Mouse (Mus musculus) layer of hippocampus, adult 18-20 months (tissue): ENCODE measurements around the gene Elk4. TPM values are rescaled to one million over a fixed set of nuclear protein-coding genes. Genes with fewer than 3 reads are reported as not detected.

Source experiments
- DNase-seq, 2 experiments: peaks; one replicate each; pipeline ENCODE4 v3.0.0; 2022; ENCODE audit warnings: low spot score in 2 of 2
- long read RNA-seq: library from polyadenylated mRNA; stranded (forward); transcript quantifications from one replicate; pipeline ENCODE4 v2.0.0, GENCODE M21; 2021
- total RNA-seq, 2 experiments: library from RNA; stranded (reverse); gene quantifications; 2 replicates each; pipeline ENCODE4 v1.2.3; 2021

Elk4 gene
- 10 to 100 TPM; 55.3 to 64.3 TPM for total RNA-seq
- long read RNA-seq, full-length matches to known transcripts = 12 of 20 reads
- long read RNA-seq, partial matches to known transcripts = 1 of 20 reads
- long read RNA-seq, other reads (novel, unspliced or antisense) = 7 of 20 reads

DNA sequence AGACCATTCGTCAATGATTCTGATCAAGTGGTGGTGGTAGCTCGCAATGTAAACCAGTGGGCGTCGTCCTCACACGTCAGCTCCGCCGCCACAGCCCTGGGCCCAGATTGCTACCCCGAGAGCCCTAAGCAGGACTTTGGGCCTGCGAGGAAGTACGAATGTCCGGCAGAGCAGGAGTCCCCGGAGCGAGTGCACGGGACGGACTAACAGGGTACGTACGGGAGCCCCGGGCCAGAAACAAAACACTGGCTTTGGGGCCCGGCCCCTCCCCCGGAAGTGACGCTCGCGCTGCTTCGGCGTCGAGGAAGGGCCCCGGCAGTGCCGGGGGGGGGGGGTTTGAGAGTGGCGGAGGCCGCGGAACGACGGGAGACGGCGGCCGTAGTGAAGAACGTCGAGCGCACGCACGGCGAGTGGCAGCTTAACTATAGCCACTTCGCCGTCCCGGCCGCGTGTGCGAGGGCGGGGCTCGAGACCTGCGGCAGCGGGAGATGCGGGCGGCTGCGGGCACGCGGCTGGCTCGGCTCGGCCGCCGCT lies at the start of gene Elk4:
Elk4 (plus strand) TSS at position 326 of the 534 bp plus-strand sequence.
- DNase-seq = peak; percentile 78 to 89

GRCm38 (mm10) chr1:131961004-131961403 lies 46.4 kb upstream of the Elk4 start:
- DNase-seq = no peak

DNA sequence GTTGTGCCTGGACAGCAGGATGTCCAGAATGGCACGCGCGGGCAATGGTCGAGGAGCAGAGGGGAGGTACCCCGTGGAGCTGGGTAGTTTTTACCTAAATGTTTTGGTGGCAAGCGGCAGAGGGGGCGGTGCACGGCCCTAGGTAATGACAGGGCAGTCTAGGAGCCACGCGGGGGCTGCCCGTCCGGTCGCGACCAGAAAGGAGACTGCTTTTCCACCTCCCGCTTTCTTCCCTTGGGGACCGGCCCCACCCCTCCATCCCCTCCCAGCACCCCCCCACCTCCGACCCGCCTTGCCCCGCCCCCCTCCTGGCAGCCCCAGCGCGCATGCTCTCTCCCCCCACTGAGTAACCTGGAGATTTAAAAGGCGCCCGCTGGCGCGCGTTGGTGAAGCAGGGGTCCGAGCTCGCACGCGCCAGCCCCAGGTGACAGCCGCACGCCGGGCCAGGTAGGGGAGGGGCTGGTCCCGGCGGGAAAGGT lies 44.8 kb upstream of the Elk4 start, which contains the start of gene Slc45a3:
Slc45a3 (plus strand) TSS at position 362 of the 479 bp plus-strand sequence.
- no peak for DNase-seq

GRCm38 (mm10) chr1:131963085-131963951 lies 44.1 kb upstream of the Elk4 start:
- no peak for DNase-seq

- no peak for DNase-seq
Measured at GRCm38 (mm10) chr1:131964100-131964499, 43.3 kb upstream of the Elk4 start.

- no peak for DNase-seq
Measured at GRCm38 (mm10) chr1:131964580-131964979, 42.8 kb upstream of the Elk4 start.

- no peak for DNase-seq
Measured at GRCm38 (mm10) chr1:131965818-131966217, 41.6 kb upstream of the Elk4 start.

DNA sequence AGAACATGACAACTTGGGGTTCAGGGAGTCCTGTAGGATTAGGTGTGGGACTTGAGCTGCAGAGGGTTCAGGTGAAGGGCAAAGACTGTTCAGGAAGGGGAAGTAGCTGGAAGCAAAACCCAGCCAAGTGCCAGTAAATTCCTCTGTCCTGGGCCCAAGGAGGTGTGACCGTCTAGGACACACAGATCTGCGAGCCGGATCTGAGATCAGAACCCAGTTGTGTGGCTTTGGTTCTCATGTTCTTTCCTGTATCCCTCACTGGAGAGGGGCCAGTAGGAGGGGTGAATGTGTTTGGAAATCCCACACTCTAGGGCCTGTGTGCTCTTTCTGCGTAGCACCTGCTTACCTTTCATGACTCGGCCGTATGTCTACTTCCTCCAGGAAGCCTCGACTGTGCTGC lies 40.1 kb upstream of the Elk4 start:
- no peak for DNase-seq

DNA sequence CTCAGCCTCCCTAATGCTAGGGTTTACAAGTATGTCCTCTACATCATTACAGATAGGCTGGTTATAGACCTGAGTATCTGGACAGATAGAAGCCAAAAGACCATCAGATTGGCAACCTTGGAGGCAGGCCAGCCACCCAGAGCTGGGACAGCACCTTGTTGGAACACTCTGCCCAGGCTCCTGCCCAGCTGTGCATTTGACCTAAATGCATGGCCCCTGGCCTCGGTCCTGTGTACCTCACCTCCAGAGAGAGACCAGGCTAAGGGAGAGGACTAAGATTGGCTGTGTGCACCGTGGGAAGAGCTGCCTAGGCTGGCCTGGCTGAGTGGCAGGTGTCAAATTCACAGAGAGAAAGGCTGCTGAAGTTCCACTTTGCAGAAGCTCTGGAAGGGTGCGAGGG lies 38.9 kb upstream of the Elk4 start:
- no peak for DNase-seq

GRCm38 (mm10) chr1:131968983-131969382 lies 38.4 kb upstream of the Elk4 start:
- DNase-seq = no peak

GRCm38 (mm10) chr1:131969825-131970224 lies 37.6 kb upstream of the Elk4 start:
- DNase-seq = no peak

DNA sequence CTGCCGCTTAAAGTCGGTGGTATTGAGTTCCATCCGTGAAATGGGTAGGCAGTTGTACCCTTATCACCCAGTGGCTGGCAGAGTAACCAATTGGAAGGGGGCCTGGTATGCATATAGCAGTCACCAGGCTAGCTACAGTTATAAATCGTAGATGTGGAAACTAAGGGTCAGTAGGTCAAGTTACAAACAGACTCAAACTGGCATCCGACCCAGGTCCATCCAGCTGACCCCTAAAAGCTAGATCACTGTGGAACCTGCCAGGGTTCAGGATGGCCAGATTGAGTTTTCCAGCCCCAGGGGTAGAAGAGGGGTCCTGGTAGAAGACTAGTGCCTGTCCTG lies 37.1 kb upstream of the Elk4 start:
- DNase-seq = no peak

GRCm38 (mm10) chr1:131970661-131971520 lies 36.5 kb upstream of the Elk4 start:
- no peak for DNase-seq

DNA sequence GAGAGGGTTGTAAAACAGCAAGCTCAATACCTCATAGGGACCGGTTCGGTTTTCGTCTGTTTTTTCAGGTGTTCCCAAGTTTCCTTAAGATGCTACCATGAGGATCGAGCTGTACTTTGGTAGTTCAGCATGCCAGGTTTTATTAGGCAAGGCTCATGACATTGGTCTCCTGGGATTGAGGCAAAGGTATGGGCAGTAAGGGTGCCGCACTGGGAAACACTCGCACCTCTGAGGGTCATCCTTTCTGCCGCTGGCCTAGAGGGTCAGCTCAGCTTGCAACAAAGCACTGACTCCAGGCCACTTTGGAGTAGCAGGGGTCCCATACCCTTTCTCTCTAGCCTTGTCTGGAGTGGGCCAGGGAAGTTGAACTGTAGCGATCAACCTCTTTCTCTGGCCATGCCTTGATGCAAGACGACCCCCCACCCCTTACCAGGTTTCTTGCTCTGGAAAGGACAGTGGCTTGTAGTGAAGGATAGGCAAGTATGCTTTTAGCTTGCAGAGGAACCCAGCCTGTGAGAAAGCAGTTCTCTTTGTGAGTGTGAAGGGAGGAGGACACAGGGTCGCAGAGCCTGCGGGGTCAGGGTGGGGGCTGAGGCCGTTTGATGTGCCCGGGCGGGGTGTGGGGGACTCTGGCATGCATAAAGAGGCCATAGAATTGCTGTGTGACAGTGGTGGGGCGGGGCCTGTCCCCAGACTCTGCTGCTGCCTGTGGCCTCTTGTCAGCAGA lies 35.5 kb upstream of the Elk4 start:
- DNase-seq = no peak

DNA sequence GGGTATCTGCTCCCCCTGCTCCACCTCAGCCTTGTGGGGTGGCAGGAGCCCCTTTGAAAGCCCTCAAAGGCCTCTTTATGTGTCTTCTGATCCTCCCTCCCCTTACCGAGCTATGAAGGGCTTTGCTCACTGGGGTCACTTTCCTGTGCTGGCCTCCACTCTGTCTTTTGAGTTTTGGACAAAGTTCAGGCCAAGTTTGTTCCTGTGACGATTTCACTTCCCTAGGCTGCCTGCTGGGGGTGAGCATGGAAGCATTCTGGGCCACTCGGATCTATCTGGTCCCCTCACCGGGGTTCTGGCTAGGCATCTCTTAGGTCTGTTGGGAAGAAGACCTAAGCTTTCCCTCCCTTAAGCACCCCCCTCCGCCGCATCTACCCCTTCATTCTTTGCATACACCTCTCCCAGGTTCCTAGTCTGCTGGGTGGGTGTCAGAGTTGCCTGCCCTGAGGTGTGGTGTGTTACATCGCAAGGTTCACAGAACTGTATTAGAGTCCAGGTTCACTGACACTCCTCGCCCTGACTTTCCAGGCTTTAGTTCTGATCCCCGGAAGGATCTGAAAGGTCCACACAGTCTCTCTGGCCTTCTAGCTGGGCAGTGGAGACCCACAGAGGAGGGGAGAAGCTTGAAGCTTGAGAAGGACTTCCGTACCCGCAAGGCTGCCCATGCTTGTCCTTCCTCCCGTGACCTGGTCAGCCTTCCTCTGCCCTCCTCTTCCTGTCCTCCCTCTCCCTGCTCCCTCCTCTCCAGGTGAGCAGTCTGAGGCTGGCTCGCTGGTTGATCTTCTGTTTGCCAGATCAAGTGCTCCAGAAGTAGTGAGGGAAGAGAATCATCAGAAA lies 34.7 kb upstream of the Elk4 start:
- DNase-seq = no peak

GRCm38 (mm10) chr1:131973991-131974390 lies 33.4 kb upstream of the Elk4 start:
- no peak for DNase-seq

DNA sequence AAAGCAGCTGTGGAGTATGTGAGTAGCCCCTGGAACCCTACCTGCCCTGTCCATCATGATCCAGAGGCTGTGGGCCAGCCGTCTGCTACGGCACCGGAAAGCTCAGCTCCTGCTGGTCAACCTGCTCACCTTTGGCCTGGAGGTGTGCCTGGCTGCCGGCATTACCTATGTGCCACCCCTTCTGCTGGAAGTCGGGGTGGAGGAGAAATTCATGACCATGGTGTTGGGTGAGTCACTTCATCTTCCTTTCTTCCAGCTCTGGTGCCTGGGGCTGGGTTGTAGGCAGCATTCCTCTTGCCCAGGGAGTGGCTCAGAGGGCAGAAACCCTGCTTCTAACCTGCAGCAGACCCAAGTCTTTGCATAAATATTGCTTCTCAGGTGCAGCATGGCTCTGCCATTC lies 30.5 kb upstream of the Elk4 start:
- no peak for DNase-seq

GRCm38 (mm10) chr1:131980471-131980870 lies 26.9 kb upstream of the Elk4 start:
- no peak for DNase-seq

GRCm38 (mm10) chr1:131981378-131982013 lies 25.9 kb upstream of the Elk4 start:
- DNase-seq = peak; percentile 47 to 80
